Mouse (Mus musculus): Measurements from ENCODE around the gene Pgrmc1.

DNA sequence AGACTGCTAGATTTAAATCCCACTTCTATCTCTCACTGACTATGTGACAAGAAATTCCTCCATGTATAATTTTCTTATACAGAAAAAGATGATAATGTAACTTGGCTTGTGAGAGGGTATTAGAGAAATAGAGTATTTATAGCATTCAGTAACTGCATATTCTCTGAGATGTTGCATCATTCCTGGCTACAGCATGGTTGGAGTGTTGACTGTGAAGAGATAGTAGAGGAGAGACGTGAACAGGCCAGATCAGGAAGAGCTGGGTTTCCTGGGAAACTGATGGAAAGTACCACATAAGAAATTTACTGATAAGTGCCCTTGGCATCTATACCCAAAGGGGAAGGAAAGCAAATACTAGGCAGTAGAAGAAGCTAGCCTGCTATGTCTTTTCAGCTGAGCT is 6.9 kb upstream of the Pgrmc1 start:
- TF ChIP-seq CTCF (IDR thresholded peaks at IDR 0.05; ENCODE audit: low read depth, low read length) = no peak
- TF ChIP-seq POLR2A (IDR thresholded peaks at IDR 0.05; ENCODE audit: borderline replicate concordance, low read depth, low read length) = no peak
